Mouse (Mus musculus) adrenal gland, postnatal 36 days (tissue): ENCODE results near the gene Chuk. TPM values are rescaled to one million over a fixed set of nuclear protein-coding genes. Genes with fewer than 3 reads are reported as not detected.

Source experiments
- DNase-seq, 2 experiments: peaks; one replicate each; pipeline ENCODE4 v3.0.0; 2021; ENCODE audit warnings: mixed read lengths in 1 of 2
- total RNA-seq, 2 experiments: library from RNA; stranded (reverse); gene quantifications; 2 replicates each; pipeline ENCODE4 v1.2.3; 2021

Chuk gene
- total RNA-seq, 2 experiments from 2014 or later: 57.3 to 92.5 TPM

- DNase-seq: peak in 1 of 2 experiments; percentile 27
Observed at GRCm38 (mm10) chr19:44042121-44042520, 65.2 kb downstream of the Chuk start.

GRCm38 (mm10) chr19:44033396-44033795 lies 73.9 kb downstream of the Chuk start:
- no peak for DNase-seq

- DNase-seq: no peak
Observed at GRCm38 (mm10) chr19:44032046-44032744, 75.1 kb downstream of the Chuk start.

GRCm38 (mm10) chr19:44030024-44030423 lies 77.3 kb downstream of the Chuk start:
- DNase-seq: no peak

GRCm38 (mm10) chr19:44028972-44029371 lies 78.3 kb downstream of the Chuk start, which contains the start of gene Cyp2c23:
Gene Cyp2c23, minus strand, starts transcription at chr19:44029208.
- no peak for DNase-seq

- DNase-seq: no peak
Observed at GRCm38 (mm10) chr19:44026956-44027530, 80.2 kb downstream of the Chuk start.

GRCm38 (mm10) chr19:44024921-44025585 lies 82.2 kb downstream of the Chuk start:
- peak; percentile 47 to 52 for DNase-seq

Other genes with a start within 250 kb of the Chuk start
- 10 to 100 TPM; 12.6 to 13.3 TPM for gene Dnmbp, start 167.3 kb downstream of the Chuk start, total RNA-seq
- gene Cpn1, start 120.9 kb downstream of the Chuk start, total RNA-seq: under 1 TPM in 1 of 2 experiments, not detected in 1; 0.26 TPM
- 1 to 10 TPM in 1 of 2 experiments, under 1 TPM in 1; 0.40 to 1.6 TPM for gene Cyp2c23, start 78.3 kb downstream of the Chuk start, total RNA-seq
- gene Erlin1, start 37.7 kb downstream of the Chuk start, total RNA-seq: 10 to 100 TPM; 15.8 to 32.5 TPM
- gene Cwf19l1, start 28.4 kb upstream of the Chuk start, total RNA-seq: 10 to 100 TPM; 19.3 to 31.7 TPM
- 10 to 100 TPM; 26.0 to 26.9 TPM for gene Bloc1s2, start 39.0 kb upstream of the Chuk start, total RNA-seq
- gene Pkd2l1, start 85.0 kb upstream of the Chuk start, total RNA-seq: not detected
- under 1 TPM; 0.16 to 0.83 TPM for gene Scd3, start 95.8 kb upstream of the Chuk start, total RNA-seq
- gene Scd2, start 186.2 kb upstream of the Chuk start, total RNA-seq: 100 to 1,000 TPM; 596 to 993 TPM
- 1 to 10 TPM; 5.1 to 8.5 TPM for gene Scd4, start 225.6 kb upstream of the Chuk start, total RNA-seq